Mouse (Mus musculus) midbrain, postnatal 0 days (tissue): ENCODE data around the gene Wnt7a. TPM values are rescaled to one million over a fixed set of nuclear protein-coding genes. Genes with fewer than 3 reads are reported as not detected.

Source experiments
- ATAC-seq: fragments of 200-750 bp; cut with Nextera tagmentation; 2 replicates; pipeline ENCODE4 v1.8.0; 2017; ENCODE audit warnings: moderate number of reproducible peaks, mild to moderate bottlenecking, moderate TSS enrichment, moderate library complexity; ENCODE audit not compliant: low FRiP score
- DNase-seq: peaks from one replicate; pipeline ENCODE4 v3.0.0-alpha.2; 2015; ENCODE audit warnings: low spot score
- H3K27ac ChIP-seq: fragments of 300-500 bp; sonication (generic); 2 replicates; pipeline ENCODE4 v1.5.1; 2014; ENCODE audit warnings: low read depth, mild to moderate bottlenecking, low read length, mixed read lengths
- H3K27me3 ChIP-seq: fragments of 300-500 bp; sonication (generic); 2 replicates; pipeline ENCODE4 v1.6.1; 2014; ENCODE audit warnings: low read length, control low read depth, mixed read lengths; ENCODE audit not compliant: insufficient read depth
- H3K36me3 ChIP-seq: fragments of 300-500 bp; sonication (generic); 2 replicates; pipeline ENCODE4 v1.6.1; 2014; ENCODE audit warnings: low read length, control low read depth, mixed read lengths; ENCODE audit not compliant: insufficient read depth
- H3K4me1 ChIP-seq: fragments of 300-500 bp; sonication (generic); 2 replicates; pipeline ENCODE4 v1.6.1; 2014; ENCODE audit warnings: mild to moderate bottlenecking, control low read depth, antibody characterized with exemption, low read length, mixed read lengths; ENCODE audit not compliant: insufficient read depth
- H3K4me2 ChIP-seq: fragments of 300-500 bp; sonication (generic); 2 replicates; pipeline ENCODE4 v1.6.1; 2014; ENCODE audit warnings: low read depth, mild to moderate bottlenecking, low read length, mixed read lengths; ENCODE audit not compliant: poor library complexity, severe bottlenecking
- H3K4me3 ChIP-seq: fragments of 300-500 bp; sonication (generic); 2 replicates; pipeline ENCODE4 v1.5.1; 2014; ENCODE audit warnings: low read depth, mild to moderate bottlenecking, low read length, moderate library complexity
- H3K9ac ChIP-seq: fragments of 300-500 bp; sonication (generic); replicated peaks from 2 replicates; pipeline ENCODE4 v1.6.1; 2014; ENCODE audit warnings: mild to moderate bottlenecking, low read length, moderate library complexity, mixed read lengths; ENCODE audit not compliant: poor library complexity, severe bottlenecking
- H3K9me3 ChIP-seq: fragments of 300-500 bp; sonication (generic); 2 replicates; pipeline ENCODE4 v1.6.1; 2016; ENCODE audit warnings: low read length, control low read depth
- CTCF ChIP-seq: IDR thresholded peaks from 2 replicates; pipeline ENCODE4 v1.5.1; 2016; ENCODE audit warnings: antibody characterized with exemption, mild to moderate bottlenecking
- WGBS: fragments of 180-500 bp; shearing (Covaris S2); extraction: QIAGEN DNeasy Blood & Tissue Kit; methylation state at CpG from one replicate; pipeline ENCODE4 v1.1.7; 2014; 5-methylcytosine and 5-hydroxymethylcytosine counted together
- polyA plus RNA-seq: library from polyadenylated mRNA; unstranded; fragments of >200 nt; fragmentation: Nextera tagmentation; extraction: Ambion mirVana; gene quantifications from 2 replicates; pipeline ENCODE4 v1.2.1, GENCODE M21; 2015
- total RNA-seq: library from RNA; depleted of rRNA; stranded (reverse); fragments of >200 nt; gene quantifications from 2 replicates; pipeline ENCODE4 v1.2.3, GENCODE M21; 2014; rRNA removed

Gene Wnt7a
- total RNA-seq (12.9 TPM in 2 replicates), polyA plus RNA-seq (6.4 and 8.5 TPM in 2 replicates)

DNA sequence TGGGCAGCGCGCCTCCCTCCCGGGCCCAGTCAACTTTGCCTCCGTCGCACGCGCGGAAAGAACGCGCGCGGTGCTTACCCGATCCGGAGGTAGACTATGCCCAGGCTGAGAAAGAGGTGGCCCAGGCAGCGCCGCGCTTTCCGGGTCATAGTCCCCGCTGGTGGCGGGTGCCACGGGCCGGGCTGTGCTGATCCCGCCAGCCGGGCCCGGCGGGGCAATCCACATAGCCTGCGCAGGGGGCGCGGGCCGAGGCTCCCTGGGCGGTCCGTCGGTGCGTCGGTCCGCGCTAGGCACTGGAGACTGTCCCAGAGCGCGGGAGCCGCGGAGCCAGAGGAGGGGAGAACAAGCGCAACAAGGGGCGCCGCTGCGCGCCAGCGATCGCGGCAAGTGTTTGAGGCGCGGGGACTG, at the start of gene Wnt7a:
Gene Wnt7a (minus strand): TSS at position 403 of the 408 bp plus-strand sequence.
- peaks cover 3% of the 10 kb centered on the region; the same call in 1 of the 2 replicates for H3K4me1 ChIP-seq
- peak within 1 kb of the TSS; percentile 99 for H3K4me2 ChIP-seq
- H3K9me3 ChIP-seq: no peaks in the 10 kb centered on the region
- no peaks in the 10 kb centered on the region for H3K36me3 ChIP-seq
- H3K9ac ChIP-seq: peak within 1 kb of the TSS; percentile 70
- TF ChIP-seq CTCF: no peak
- under 1% methylated on average over 44 of the region's 51 CpGs for WGBS
- H3K27ac ChIP-seq: peak within 1 kb of the TSS; percentile 67
- DNase-seq: peak; percentile 22
- peaks cover 18% of the 10 kb centered on the region for H3K27me3 ChIP-seq
- ATAC-seq: peak; percentile 64
- H3K4me3 ChIP-seq: peak within 1 kb of the TSS; percentile 76

DNA sequence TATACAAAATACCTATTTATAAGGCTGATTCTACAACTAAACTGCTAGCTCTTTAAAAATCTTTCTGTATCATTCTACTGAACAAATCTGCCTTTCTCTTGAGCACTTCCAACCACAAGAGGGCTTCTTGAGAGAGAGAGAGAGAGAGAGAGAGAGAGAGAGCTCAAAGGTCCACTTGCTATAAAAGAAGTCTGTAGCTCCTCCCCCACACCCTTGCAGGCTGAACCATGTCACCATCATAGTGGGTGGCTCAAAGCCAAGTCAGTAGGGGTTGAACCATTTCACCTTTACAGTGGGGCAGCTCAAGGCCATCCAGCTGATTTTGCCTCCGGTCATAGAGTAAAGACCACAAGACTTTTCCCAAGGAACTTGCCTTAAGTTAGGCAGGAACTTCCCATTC, 48.3 kb upstream of the Wnt7a start:
- no peaks in the 10 kb centered on the region for H3K9me3 ChIP-seq
- H3K4me1 ChIP-seq: no peaks in the 10 kb centered on the region
- DNase-seq: no peak
- 0 out of 2 replicates have a peak, but pooled peaks cover 15% of the 10 kb centered on the region for H3K36me3 ChIP-seq
- 97% methylated on average over 1 of the region's 1 CpGs for WGBS
- no peak overlapping the region for H3K4me3 ChIP-seq
- no peak overlapping the region for H3K27ac ChIP-seq
- H3K27me3 ChIP-seq: no peaks in the 10 kb centered on the region
- no peak overlapping the region for H3K4me2 ChIP-seq
- no peak for ATAC-seq
- peak; percentile 6; the same call in 1 of the 2 replicates for TF ChIP-seq CTCF
- no peak overlapping the region for H3K9ac ChIP-seq

DNA sequence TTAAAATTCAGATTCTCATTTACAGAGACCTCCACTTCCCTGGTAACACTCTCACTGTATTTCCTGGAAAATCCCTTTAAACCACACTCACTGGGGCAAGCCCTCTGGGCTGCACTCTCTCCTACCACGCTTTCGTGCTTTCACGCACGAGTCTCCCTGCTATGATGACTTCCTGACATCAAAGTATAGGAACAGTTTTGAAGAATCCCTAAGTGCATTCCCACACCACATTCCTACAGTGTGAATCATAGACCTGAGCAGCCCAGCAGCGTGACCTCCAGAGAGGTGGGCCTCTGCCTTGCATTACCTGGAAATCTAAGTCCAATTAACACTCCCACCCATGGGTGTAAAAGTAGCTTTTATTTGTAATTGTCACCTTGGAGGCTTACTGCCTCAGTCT, 43.4 kb upstream of the Wnt7a start:
- DNase-seq: no peak
- no peaks in the 10 kb centered on the region for H3K4me1 ChIP-seq
- no peaks in the 10 kb centered on the region for H3K9me3 ChIP-seq
- H3K36me3 ChIP-seq: no peaks in the 10 kb centered on the region
- no peak overlapping the region for H3K27ac ChIP-seq
- H3K9ac ChIP-seq: no peak overlapping the region
- H3K4me2 ChIP-seq: no peak overlapping the region
- TF ChIP-seq CTCF: no peak
- H3K4me3 ChIP-seq: no peak overlapping the region
- no peaks in the 10 kb centered on the region for H3K27me3 ChIP-seq
- WGBS: 68% methylated on average over 5 of the region's 5 CpGs
- no peak for ATAC-seq

DNA sequence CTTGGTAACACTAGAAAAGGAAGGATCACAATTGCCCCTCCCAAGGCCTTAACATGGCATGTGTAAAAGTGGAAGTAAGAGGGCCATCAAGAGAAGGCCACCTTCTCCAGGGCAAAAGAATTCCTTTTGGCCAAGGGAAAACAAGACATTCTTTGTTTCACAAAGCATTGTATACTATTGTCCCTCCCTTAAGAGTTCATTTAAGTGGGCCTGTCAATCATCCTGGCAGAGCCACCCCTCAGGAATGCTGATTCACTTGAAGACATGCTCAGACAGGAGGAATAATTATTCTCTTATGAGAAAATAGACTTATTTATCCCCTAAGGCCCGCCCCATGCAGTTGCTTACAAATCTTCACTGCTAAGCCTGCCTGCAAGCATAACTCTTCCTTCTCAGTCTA, 40.9 kb upstream of the Wnt7a start:
- Histone ChIP-seq H3K4me2 (no peak overlapping the region), H3K9ac (no peak overlapping the region), H3K9me3 (no peaks in the 10 kb centered on the region), H3K36me3 (no peaks in the 10 kb centered on the region), H3K4me3 (no peak overlapping the region), H3K27ac (no peak overlapping the region), H3K27me3 (no peaks in the 10 kb centered on the region), H3K4me1 (no peaks in the 10 kb centered on the region)
- DNase-seq (no peak), ATAC-seq (no peak)
- no peak for TF ChIP-seq CTCF
- 55% methylated on average over 1 of the region's 1 CpGs for WGBS

DNA sequence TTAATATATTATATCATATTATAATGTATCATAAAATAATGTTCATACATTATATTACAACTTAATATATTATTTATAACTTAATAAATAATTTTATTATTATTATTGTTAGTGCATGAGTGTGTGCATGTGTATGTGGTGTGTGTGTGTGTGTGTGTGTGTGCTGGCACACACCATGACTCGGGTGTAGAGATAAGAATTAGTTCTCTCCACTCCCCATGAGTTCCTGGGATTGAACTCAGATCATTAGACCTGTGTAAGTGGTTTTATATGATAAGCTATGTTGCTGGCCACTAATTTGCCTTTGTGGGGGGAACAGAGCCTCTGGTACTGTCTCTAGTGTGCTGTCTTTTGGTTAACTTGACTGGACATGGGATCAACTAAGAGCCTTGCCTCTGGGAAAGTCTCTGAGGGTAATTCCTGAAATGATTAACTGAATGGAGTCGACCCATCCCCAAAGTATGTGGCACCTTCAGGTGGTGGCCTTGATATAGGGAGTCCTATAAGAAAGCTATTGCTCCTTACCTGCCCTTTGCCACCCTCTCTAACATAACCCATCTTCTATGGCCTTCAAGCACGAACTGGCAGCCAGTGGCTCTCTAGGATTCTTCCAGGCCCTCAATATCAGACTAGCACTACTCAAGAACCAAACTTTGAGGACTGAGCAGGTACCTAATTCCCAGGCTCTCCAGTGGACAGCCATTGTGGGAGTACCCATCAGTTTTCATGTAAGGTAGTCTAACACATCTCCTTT, 38.5 kb upstream of the Wnt7a start:
- H3K4me2 ChIP-seq: no peak overlapping the region
- H3K9ac ChIP-seq: no peak overlapping the region

DNA sequence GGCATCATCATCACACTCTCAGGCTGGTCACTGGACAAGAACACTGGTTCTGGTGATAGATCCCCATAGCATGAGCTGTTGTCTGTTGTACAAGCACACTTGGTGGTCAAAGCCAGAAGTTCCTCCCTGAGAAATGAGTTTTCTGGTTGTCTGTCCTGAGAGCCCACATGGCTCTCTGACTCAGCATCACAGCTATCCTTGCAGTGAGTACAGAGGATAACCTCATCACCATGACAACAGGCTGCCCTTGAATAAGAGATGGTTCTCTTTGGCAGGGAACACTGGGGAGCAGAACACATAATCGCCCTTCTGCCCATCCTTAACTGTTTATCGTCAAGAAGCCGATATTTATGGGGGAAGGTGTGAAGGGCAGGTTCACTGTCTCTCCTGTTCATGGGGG, 34.2 kb upstream of the Wnt7a start:
- Histone ChIP-seq H3K9ac (no peak overlapping the region), H3K4me1 (peaks cover 3% of the 10 kb centered on the region), H3K36me3 (no peaks in the 10 kb centered on the region), H3K4me3 (no peak overlapping the region), H3K9me3 (no peaks in the 10 kb centered on the region), H3K27ac (no peak overlapping the region), H3K4me2 (no peak overlapping the region), H3K27me3 (no peaks in the 10 kb centered on the region)
- no peak for TF ChIP-seq CTCF
- WGBS: 69% methylated on average over 3 of the region's 3 CpGs
- ATAC-seq (no peak), DNase-seq (no peak)

More for the DNA sequence above, 38.5 kb upstream of the Wnt7a start:
- Histone ChIP-seq H3K4me3 (no peak overlapping the region), H3K27me3 (no peaks in the 10 kb centered on the region), H3K9me3 (no peaks in the 10 kb centered on the region), H3K36me3 (no peaks in the 10 kb centered on the region), H3K27ac (no peak overlapping the region), H3K4me1 (no peaks in the 10 kb centered on the region)
- 53% methylated on average over 3 of the region's 3 CpGs for WGBS
- TF ChIP-seq CTCF: no peak
- DNase-seq (no peak), ATAC-seq (no peak)
